Mouse (Mus musculus) E14TG2a.4 (cell line): ENCODE data around the gene Gm28710.
A peak's percentile ranks its signal among the peaks of the same experiment; 100 is the strongest.

Experiments used
- H3K27me3 ChIP-seq: 2 replicates; pipeline ENCODE4 v1.6.1; 2014; ENCODE audit warnings: low read length, control low read depth; ENCODE audit not compliant: insufficient read depth
- H3K36me3 ChIP-seq: 2 replicates; pipeline ENCODE4 v1.6.1; 2014; ENCODE audit warnings: low read length, control low read depth; ENCODE audit not compliant: insufficient read depth
- H3K4me1 ChIP-seq: replicated peaks from 2 replicates; pipeline ENCODE4 v1.6.1; 2014; ENCODE audit warnings: low read depth, low read length, control low read depth
- H3K4me3 ChIP-seq: replicated peaks from 2 replicates; pipeline ENCODE4 v1.5.1; 2014; ENCODE audit warnings: mild to moderate bottlenecking, low read length
- H3K9me3 ChIP-seq: 2 replicates; pipeline ENCODE4 v1.6.1; 2014; ENCODE audit warnings: low read length, control low read depth
- CTCF ChIP-seq: conservative IDR thresholded peaks from 2 replicates; pipeline ENCODE4 v1.5.1; 2014; ENCODE audit warnings: low read length
- NANOG ChIP-seq: IDR thresholded peaks from 2 replicates; pipeline ENCODE4 v1.6.1; 2014; ENCODE audit warnings: borderline replicate concordance, low read length, mixed read lengths
- POU5F1 ChIP-seq: IDR thresholded peaks from 2 replicates; pipeline ENCODE4 v1.6.1; 2014; ENCODE audit warnings: low read length, borderline replicate concordance

Gm28710 gene

GRCm38 (mm10) chr5:16791243-16791860 lies at the start of gene Gm28710:
Gene Gm28710 (plus strand): TSS chr5:16791810.
- no peaks in the 10 kb centered on the region for H3K27me3 ChIP-seq
- H3K4me3 ChIP-seq = no peak within 1 kb of the TSS
- H3K9me3 ChIP-seq = no peaks in the 10 kb centered on the region
- no peak for TF ChIP-seq CTCF
- TF ChIP-seq NANOG = no peak
- no peak for TF ChIP-seq POU5F1
- no peaks in the 10 kb centered on the region for H3K36me3 ChIP-seq
- H3K4me1 ChIP-seq = no peaks in the 10 kb centered on the region

- Histone ChIP-seq H3K36me3 (no peaks in the 10 kb centered on the region), H3K4me1 (no peaks in the 10 kb centered on the region), H3K4me3 (no peak overlapping the region), H3K27me3 (no peaks in the 10 kb centered on the region), H3K9me3 (no peaks in the 10 kb centered on the region)
- TF ChIP-seq CTCF = no peak
These were observed 14.4 kb upstream of the Gm28710 start for GRCm38 (mm10) chr5:16777176-16777575.

GRCm38 (mm10) chr5:16778610-16779172 lies 12.9 kb upstream of the Gm28710 start:
- no peak for TF ChIP-seq CTCF
- TF ChIP-seq POU5F1 = no peak
- TF ChIP-seq NANOG = no peak
- H3K27me3 ChIP-seq = no peaks in the 10 kb centered on the region
- no peaks in the 10 kb centered on the region for H3K4me1 ChIP-seq

GRCm38 (mm10) chr5:16785627-16786026 lies 6.0 kb upstream of the Gm28710 start:
- no peaks in the 10 kb centered on the region for H3K36me3 ChIP-seq
- TF ChIP-seq NANOG (no peak), CTCF (no peak)
- no peaks in the 10 kb centered on the region for H3K9me3 ChIP-seq
- H3K4me3 ChIP-seq = no peak overlapping the region
- H3K4me1 ChIP-seq = no peaks in the 10 kb centered on the region
- no peaks in the 10 kb centered on the region for H3K27me3 ChIP-seq

More at GRCm38 (mm10) chr5:16778610-16779172, 12.9 kb upstream of the Gm28710 start:
- Histone ChIP-seq H3K9me3 (no peaks in the 10 kb centered on the region), H3K4me3 (no peak overlapping the region), H3K36me3 (no peaks in the 10 kb centered on the region)

- TF ChIP-seq CTCF = no peak
- TF ChIP-seq NANOG = no peak
- TF ChIP-seq POU5F1 = no peak
- Histone ChIP-seq H3K27me3 (no peaks in the 10 kb centered on the region), H3K36me3 (no peaks in the 10 kb centered on the region), H3K4me1 (no peaks in the 10 kb centered on the region), H3K4me3 (no peak overlapping the region), H3K9me3 (no peaks in the 10 kb centered on the region)
These were observed 3.4 kb downstream of the Gm28710 start for GRCm38 (mm10) chr5:16794972-16795371.

GRCm38 (mm10) chr5:16802726-16803125 lies 11.1 kb downstream of the Gm28710 start:
- Histone ChIP-seq H3K9me3 (no peaks in the 10 kb centered on the region), H3K4me3 (no peak overlapping the region), H3K4me1 (no peaks in the 10 kb centered on the region), H3K36me3 (no peaks in the 10 kb centered on the region), H3K27me3 (no peaks in the 10 kb centered on the region)
- TF ChIP-seq NANOG (no peak), POU5F1 (no peak), CTCF (no peak)

GRCm38 (mm10) chr5:16838991-16839390 lies 47.4 kb downstream of the Gm28710 start:
- H3K9me3 ChIP-seq = no peaks in the 10 kb centered on the region
- H3K27me3 ChIP-seq = no peaks in the 10 kb centered on the region
- no peak overlapping the region for H3K4me3 ChIP-seq
- TF ChIP-seq NANOG (peak; percentile 79), POU5F1 (no peak)
- no peaks in the 10 kb centered on the region for H3K36me3 ChIP-seq
- H3K4me1 ChIP-seq = peaks cover 21% of the 10 kb centered on the region

GRCm38 (mm10) chr5:16869309-16869915 lies 77.8 kb downstream of the Gm28710 start:
- Histone ChIP-seq H3K27me3 (no peaks in the 10 kb centered on the region), H3K36me3 (no peaks in the 10 kb centered on the region)

GRCm38 (mm10) chr5:16894161-16894560 lies 102.6 kb downstream of the Gm28710 start:
- no peaks in the 10 kb centered on the region for H3K4me1 ChIP-seq
- no peak overlapping the region for H3K4me3 ChIP-seq
- TF ChIP-seq POU5F1 = no peak
- TF ChIP-seq CTCF = peak; percentile 13; the same call in 1 of the 2 replicates
- no peaks in the 10 kb centered on the region for H3K36me3 ChIP-seq
- H3K9me3 ChIP-seq = no peaks in the 10 kb centered on the region
- H3K27me3 ChIP-seq = no peaks in the 10 kb centered on the region

More at GRCm38 (mm10) chr5:16869309-16869915, 77.8 kb downstream of the Gm28710 start:
- Histone ChIP-seq H3K4me1 (no peaks in the 10 kb centered on the region), H3K9me3 (no peaks in the 10 kb centered on the region), H3K4me3 (no peak overlapping the region)
- TF ChIP-seq POU5F1 = no peak
- peak; percentile 34 for TF ChIP-seq CTCF
- TF ChIP-seq NANOG = no peak
